Mouse (Mus musculus) frontal cortex, postnatal 36 days (tissue): Measurements from ENCODE around the gene Tead1.

Experiments
- DNase-seq, 2 experiments: peaks; one replicate each; pipeline ENCODE4 v3.0.0; 2022; ENCODE audit warnings: low spot score in 2 of 2

Tead1 gene

DNA sequence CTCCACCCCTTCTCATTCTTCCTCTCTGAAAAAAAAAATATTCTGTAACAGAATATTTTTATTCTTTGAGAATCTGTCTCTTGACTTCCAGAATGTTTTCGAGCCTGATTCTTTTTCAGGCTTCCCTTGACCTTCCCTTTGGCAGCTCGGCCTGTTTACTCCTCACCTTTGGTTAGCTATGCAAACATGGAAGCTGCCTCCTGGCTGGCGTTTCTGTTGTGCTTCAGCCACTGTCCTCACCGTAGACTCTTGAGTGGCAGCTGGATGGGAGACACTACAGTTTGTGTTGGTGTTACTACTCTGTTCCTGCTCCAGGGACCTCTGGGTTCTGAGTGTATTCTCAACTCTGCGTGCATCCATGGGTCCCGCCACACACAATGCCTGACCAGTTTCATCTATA, 176.3 kb downstream of the Tead1 start:
- no peak for DNase-seq

DNA sequence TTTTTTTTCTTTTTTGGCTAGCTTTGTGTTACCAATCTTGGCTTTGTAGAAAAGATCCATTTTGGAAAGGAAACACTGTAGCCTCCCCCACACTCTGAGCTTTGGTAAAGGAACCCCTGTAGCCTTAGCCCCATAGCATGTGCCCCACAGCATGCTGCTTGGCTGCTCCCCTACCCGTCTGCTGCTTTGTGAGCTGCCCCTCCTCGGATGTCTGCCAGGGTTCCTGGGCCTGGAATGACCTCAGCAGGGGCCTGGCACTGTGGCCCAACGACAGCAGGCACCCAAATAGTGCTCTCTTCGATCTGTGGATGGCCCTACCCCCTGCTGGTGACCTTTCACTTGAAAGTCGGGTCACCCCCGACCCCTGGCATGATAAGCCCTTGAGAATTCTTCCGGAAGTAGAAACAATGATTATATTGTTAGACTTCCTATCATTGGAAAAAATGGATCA, 177.0 kb downstream of the Tead1 start:
- DNase-seq: peak in 1 of 2 experiments; percentile 19

DNA sequence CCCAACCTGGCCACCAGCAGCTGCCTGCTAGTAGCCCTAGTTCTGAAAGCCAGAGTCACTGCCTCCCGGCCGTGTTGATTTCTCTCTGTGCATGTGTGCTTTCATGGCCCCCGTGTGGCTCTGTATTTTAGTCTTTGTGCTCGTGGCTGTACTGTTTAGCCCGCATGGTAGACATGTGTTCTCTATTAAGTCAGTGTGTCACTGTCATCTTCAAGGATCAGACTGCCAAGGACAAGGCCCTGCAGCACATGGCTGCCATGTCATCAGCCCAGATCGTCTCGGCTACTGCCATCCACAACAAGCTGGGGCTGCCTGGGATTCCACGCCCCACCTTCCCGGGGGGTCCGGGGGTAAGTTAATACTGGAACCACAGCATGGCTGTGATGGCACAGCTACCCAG, 177.5 kb downstream of the Tead1 start:
- no peak for DNase-seq

DNA sequence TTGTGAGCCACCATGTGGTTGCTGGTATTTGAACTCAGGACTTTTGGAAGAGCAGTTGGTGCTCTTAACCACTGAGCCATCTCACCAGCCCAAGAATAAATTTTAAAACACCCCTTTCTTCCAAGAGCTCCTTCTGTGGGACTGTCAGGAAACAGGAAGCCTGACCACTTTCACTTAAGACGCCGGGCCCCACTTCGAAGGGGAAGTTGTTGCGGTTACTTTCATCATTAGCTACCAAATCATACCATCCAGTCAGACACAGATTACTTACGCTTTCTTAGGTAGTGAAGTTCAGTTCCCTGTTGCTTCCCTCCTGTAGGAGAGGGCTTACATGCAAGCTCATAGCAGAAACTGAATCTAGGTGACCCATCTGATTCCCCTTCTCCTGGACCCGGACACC, 180.8 kb downstream of the Tead1 start:
- no peak for DNase-seq

DNA sequence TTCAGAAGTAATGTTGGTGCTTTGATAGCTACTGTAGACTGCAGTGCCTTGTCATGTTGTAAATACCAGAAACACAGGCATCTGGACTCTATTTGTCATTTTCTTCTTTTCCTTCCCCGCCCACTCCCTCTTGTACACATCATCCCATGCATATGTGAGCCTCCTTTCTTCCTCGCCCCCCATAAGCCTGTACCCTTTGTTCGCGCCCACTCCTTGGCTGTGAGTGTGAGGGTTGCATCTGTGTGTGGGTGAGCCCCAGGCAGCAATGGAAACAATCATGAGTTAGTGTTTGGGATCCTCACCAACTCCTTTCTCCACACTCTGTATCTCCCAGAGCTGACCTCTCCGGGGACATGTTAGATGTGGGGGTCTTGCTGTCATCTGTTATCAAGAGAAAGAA, 183.0 kb downstream of the Tead1 start:
- DNase-seq: peak; percentile 38 to 60

DNA sequence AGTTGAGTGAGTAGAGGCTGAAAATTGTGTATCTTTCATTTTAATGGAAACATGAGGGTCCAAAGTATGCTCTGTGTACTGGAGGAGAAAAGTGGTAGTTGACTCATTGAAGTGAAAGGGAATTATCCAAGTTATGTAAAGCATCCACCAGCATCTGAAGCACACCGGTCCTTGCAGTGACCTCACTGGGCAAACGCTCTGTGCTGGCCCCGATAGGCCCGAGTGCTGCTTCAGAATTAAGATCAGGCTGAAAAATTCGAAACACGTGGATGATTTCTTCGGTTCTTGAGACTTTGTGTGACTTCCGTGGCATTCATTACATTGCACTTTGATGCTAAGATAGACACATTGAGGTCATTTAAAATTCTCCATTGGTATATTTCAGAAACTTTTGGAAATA, 185.1 kb downstream of the Tead1 start:
- no peak for DNase-seq

DNA sequence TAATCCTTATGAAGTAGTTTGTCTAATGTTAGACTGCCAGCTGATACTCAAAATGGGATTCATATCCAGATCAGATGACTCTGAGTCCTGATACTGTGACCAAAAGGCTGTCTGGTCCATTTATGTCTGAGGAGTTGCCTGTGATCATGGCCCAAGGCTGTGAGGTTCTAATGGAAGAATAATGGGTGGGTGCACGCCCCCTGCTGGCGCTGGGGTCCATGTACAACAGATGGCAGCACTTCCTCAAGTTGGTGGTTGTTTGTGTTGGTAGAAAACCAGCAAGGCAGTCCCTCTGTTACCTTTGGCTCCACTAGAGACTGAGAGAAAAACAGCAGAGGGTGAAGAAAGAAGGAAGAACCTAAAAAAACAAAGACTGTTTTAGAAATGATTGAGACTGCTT, 186.6 kb downstream of the Tead1 start:
- DNase-seq: peak; percentile 61 to 70

DNA sequence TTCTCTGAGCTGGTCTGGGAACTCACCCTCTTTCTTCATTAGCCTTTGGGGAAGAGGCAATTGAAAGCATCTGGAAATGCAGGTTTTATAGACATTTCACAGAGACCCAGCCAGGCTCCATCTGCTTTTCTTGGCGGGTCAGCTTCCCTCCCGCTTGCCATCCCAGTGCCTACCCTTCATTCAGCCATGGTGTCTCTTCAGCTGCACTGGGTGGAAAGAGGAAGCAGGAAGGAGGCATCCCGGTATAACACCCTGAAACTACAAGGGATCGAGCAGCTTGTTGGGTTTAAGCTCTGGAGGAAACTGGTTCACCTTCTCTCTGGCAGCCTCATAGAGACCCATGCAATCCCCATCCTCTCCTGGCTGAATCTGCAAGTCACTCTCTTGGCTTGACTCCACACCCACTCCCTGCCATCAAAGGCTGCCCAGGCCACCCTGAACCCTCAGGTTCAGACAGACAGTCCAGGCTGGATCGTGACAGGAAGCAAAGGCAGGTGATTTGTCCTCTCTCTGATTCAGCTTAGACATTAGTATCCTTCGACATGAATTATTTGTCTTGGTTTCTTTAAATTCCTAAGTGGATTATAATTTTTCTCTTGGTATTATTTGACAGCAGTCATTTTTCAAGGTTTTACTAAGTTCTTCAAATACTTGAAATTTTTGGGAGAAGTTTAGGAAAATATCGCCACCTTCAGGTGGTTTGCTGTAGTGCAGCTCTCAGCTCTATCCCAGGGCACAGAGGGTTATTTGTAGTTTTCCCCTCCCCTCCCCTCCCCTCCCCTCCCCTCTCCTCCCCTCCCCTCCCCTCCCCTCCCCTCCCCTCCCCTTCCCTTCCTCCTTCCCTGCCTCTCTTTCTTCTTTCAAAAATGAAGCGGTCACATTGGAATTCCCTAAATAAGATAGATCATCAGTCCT, 189.7 kb downstream of the Tead1 start:
- DNase-seq: peak; percentile 62 to 77

DNA sequence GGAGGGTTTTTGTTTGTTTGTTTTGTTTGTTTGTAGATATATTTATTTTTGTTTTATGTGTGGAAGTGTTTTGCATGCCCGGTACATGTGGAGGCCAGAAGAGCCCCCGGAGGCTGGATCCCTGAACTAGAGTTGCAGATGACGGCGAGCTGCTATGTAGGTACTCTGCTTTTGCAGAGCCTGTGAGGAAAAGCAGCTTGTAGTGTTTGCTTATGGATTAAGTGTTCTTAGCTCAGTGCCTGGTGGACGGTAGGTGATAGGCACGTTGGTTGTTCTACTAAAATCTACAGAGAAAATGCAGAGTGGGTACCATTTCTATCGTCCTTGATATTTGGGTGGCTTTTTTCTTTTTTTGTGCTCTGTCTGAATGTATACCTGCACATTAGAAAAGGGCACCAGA, 192.6 kb downstream of the Tead1 start:
- DNase-seq: no peak

DNA sequence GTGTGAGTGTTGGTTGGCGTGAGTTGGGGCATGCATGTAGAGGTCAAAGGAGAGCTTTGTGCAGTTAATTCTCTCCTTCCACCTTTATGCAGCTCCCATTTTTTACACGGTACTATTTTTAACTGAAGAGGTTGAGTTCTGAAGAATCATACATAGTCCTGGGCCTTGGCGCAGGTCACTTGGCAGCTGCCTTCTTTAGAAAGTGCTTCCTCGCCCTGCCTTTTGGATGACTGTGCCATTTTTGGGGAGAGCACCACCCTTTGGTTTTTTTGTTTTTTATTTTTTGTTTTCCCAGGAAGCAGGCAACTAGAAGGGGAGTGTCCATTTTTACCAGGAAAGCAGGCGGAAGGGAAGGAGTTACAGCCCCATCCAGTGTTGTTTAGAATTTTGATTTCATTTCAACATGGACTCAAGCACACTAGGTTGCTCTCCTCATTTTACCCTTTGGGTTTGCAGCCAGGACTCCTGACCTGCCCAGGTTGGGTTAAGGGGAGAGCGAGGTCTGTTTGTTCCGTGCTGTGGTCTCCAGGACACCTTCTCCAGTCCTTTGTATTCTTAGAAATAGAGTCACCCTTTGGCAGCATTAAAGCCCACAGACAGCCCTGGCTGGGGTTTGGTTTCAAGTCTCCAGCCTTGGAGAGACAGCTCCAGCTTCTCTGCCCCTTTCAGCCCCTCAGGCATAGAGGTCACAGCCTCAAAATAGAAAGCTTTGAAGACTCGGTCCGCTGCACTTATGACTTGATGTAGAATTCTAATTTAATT, 193.5 kb downstream of the Tead1 start:
- DNase-seq: no peak

DNA sequence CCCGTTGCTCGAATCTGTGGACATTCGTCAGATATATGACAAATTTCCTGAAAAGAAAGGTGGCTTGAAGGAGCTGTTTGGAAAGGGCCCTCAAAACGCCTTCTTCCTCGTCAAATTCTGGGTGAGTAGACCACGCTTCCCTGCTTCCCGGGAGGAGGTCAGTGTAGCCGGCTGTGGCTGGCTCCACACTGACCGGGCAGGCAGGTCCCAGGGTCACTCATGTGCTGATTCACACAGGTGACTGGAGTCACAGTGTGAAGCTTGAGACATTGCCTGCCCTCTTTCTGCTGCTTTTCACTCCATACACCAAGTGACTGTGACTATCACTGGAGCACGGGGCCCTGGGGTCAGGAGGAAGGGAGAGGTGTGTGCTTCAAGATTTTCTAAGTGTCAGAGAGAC, 197.0 kb downstream of the Tead1 start:
- no peak for DNase-seq

DNA sequence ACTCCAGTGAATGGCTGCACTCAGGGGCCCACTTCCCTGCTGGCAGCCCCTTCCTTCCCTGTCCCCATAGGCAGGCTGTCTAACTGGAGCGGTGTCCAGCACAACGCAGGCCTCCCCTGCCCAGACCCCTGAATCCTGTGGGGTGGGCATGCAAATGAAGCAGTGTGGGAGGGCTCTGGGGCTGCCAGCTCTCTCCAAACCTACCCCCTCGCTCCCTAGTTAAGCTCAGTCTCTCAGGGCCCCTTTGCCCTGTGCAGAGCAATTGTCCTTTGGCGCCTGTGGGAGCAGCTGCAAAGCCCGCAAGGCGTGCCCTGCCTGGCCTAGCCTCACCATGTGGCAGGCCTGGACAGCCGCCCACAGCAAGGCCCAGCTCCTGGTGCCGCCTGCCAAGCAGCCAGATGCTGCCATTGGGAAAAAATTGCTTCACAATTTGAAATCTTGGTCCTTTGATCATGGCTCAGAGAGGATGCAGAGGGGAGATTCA, 204.7 kb downstream of the Tead1 start:
- peak; percentile 35 to 62 for DNase-seq

DNA sequence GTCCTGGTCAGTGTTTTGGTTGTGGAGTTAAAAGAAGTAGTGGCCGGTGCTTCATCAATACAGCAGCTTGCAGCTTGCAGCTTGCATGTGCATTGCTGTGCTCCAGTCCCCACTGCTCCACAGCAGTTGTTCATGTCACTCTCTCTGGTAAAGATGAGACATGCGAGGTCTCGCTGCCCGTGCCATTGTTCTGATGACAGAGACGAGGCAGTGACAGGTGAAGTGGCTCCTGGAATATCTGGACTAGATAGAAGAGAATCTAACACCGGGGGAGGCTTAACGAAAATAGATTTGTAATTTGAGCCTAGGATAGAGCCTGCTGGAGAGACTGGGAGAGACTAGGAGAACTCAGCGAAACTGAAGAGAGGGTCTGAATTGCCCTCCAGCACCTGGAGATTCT, 206.4 kb downstream of the Tead1 start:
- DNase-seq: no peak

DNA sequence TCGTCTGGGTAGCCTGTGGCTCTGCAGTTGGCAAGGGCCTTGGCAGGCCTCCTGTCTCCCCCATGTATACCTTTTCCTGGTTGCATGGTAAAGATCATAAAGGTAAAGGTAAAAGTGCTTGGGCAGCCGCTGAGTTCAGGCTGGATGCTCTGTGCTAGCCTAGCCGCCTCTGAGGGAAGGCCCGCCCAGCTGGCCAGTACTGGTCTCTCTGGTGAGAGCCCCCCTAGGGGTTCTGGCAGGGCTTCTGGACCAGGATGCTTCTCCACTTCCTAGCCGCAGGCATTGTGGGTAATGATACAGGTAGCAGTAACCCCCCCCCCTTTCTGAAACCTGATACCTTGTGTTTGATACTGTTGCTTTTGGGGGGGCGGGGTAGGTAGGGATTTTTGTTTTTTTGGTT, 212.8 kb downstream of the Tead1 start:
- no peak for DNase-seq

DNA sequence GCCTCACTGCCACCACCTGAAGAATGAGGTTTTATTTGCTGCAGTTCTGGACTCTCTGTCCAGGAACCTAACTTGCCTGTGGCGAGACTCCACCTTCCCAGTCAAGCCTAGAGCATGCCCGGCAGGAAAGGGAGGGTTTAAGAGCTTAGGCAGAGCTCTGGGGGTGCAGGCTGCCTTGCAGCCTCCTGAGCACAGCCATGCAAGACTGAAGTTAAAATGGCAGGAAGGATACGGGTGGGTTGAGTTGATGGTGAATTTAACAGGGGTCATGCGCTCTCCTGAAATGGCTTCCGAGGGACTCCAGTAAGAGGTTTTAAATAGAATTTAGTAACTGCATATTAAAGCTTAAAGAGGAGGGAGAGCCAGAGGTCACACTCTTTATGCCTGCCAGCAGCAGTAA, 213.5 kb downstream of the Tead1 start:
- no peak for DNase-seq

DNA sequence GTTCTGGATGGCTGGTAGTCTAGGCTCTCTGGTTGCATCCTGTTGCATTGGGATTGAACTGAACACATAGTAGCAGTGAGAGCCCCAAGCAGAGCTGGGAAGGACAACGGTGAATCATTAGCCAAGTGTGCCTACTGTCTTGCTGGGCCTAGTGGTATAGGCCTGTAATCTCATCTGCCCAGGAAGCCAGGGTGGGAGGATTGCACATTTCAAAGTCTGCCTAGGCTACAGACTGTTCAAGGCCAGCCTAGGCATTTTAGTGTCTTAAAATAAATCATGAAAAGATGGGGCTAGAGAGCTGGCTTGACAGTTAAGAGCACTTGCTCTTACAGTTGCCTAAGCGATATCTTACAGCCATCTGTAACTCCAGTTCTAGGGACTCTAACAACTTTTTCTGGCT, 217.2 kb downstream of the Tead1 start:
- DNase-seq: no peak

DNA sequence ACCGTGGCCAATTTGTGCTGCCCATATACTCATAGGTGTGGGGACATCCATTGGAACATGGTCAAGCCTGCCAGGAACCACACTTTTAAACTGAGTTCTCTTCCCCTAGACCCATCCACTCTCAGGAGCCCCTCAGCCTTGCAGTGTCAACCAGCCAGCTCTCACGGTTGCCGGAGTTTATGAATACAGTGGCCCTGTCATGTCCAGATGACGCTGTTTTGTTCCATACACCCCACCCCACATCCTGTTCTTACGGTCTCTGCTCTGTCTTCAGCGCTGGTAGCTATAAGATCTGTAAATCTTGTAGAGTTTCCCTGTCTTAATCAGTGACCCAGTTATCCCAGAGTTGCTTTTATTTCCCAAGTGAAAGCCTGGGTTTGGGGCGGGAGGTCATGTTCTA, 222.6 kb downstream of the Tead1 start:
- DNase-seq: no peak

DNA sequence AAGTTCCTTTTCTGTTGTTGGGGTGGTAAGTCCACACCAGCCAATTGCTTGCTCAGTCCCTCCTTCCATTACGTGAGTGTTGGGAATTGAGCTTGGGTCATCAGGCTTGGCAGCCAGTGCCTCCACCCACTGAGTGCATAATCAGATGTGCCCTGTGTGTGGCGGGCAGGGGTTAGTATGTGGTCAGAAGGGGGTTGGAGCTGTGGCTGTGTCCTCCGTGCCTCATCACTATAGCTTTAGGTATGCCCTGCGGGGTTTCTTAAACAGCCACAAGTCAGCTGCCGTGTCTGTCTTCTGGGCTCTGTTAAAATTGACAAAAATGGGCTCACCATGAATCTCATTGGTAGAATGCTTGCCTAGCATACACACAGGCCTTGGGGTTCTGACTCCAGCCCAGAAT, 227.7 kb downstream of the Tead1 start:
- DNase-seq: no peak

DNA sequence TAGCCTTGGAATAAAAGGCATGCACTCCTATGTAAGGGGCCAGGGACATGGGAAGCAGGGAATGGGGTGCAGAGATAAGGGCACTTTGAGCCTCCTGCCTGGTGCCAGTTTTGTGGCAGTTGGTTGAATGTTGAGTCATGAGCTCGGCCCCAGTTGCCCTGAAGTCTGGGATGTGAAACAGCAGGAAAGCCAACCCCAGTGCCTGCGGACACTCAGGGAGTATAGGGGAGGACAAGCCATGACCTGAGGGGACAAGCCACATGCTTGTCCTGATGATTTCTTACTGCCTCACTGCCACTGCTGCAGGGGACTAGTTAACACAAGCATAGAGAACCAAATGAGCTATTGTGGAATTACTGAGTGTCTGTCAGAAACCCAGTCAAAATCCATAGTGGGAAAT, 228.3 kb downstream of the Tead1 start:
- DNase-seq: no peak

DNA sequence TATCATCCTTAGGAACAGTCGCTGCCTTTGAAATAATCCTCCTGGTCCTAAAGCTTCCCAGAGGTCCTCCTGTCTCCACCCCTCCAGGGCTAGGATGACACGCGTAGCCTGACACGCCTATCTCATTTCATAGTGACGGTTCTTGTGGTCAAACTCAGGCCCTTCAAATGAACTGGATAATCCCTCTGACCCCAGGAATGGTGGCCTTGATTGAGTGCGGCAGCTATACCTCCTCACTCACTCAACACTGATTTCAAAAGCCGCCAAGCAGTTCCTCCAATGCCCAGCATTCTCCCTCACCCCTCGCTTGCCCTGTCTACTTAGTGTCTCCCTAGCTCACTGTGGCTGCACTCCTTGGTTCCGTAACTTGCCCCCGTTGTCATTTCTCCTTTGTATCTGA, 230.0 kb downstream of the Tead1 start:
- DNase-seq: no peak

DNA sequence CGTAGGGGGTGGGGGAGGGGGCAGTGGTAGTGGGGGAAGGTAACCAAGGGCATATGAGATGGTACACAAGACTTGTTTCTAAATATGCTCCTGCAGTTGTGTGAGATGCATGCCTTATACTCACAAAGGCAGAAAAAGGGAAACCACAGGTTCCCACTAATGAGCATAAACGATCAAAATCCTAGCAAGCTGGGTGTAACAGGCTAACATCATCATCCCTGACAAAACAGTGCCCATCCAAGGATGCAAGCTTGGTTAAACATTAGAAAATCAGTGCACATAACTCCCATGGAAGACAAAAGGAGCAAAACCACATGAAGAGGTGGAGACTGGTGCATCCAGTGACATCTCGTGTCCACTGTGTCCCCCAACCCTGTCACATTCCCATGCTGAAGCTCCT, 233.9 kb downstream of the Tead1 start:
- no peak for DNase-seq

DNA sequence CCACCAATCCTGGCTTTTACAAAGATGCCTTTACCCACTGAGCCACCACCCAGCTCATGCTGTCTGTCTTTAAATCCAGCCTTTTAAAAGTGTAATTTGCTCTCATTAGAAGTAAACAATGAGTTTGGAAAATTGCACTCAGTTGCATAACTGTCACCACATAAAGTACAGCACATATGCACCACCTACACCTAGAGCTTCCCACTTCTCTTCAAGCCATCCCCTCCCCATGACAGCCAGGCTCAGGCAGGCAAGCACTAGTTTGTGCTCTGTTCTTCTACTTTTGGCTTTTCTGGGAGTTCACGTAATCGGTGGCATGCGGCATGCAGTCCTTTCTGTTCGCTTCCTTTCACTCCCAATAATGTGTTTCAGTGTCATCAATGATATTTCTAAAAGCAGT, 236.5 kb downstream of the Tead1 start:
- peak in 1 of 2 experiments; percentile 8 for DNase-seq
